Mouse (Mus musculus) left cerebral cortex, adult 18-20 months (tissue): ENCODE data around the gene Ly75. TPM values are rescaled to one million over a fixed set of nuclear protein-coding genes. Genes with fewer than 3 reads are reported as not detected.

Experiments used
- DNase-seq, 2 experiments: peaks; one replicate each; pipeline ENCODE4 v3.0.0; 2021 to 2022; ENCODE audit warnings: low spot score in 2 of 2, mixed read lengths in 1 of 2
- total RNA-seq, 2 experiments: library from RNA; stranded (reverse); gene quantifications; 2 replicates each; pipeline ENCODE4 v1.2.3; 2021

The Ly75 gene
- total RNA-seq, 2 experiments from 2014 or later = 0.56 to 0.63 TPM

DNA sequence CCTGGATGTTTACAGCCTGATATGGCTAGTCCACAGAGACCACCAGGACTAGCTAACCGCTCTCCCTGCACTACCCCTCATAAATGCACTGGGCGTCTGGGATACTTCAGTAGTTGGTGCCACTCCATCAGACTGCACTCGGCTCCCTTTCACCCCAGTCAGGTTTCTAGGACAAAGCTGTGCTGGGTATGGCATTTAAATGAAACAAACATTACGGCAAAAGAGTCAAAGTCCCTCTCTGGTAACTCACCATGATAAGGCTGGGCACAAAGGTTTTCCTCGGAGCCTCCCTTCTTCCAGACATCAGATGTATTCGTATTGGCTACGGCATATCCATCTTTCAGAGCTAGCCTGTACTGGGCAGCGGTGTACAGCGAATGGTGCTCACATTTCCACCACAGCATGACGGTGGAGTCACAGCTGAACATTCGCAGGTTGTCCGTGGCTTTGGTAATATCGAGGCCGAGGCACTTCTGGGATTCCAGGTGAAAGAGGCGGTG lies 7.4 kb downstream of the Ly75 start:
- DNase-seq = no peak

GRCm38 (mm10) chr2:60375126-60375525 lies 8.0 kb downstream of the Ly75 start:
- DNase-seq = no peak

DNA sequence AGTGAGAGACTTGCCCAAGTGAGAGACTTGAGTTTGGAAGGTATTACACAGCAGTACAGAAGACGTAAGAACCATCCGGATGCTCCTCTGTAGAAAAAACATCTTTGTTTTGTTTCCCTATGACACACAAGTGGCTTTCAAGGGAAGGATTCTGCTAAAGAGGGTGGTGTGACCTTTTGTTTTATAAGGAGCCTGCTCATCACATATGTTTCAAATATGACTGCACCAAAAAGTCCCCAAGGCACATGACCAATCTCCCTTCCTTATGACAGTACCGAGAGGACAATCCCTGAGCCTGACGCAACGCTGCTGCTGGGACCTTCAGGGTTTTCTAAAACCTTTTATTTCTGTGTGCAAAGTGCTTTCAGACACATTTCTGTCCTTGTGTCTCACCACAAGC lies 12.9 kb downstream of the Ly75 start:
- DNase-seq = no peak

DNA sequence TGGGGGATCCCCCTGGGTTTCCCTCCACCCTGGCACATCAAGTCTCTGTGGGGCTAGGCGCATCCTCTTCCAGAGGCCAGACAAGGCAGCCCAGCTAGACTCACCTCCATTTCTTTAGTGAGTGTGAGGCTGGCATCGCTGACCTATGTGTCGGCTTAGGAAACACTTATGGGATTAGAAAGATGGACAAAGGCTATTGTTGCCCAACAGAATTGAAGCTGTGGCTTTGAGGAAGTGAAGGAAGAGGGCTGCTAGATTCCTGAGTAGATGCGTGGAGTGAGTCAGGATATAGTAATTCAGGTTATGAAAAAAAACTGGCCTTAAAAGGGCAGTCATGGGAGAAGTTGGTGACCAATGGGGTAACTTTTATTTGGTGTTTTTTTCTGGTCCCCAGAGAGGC lies 13.6 kb downstream of the Ly75 start:
- DNase-seq = no peak

DNA sequence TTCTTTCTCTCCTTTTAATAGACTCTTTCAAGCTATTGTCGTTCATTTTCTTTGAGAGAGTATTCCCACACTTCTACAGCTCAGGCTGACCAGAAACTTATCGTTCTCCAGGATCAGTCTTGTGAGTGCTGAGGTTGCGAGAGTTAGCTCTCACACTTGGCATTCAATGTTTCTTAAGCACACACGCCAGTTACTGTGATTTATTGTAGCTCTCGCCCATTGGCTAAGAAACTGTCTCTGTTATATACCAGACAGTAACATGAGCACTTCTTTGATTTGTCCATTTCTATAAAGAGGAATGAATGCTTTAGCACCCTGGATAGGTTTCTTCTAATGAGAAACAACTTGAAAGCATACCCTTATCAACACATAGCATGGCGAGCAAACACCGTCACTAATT lies 15.2 kb downstream of the Ly75 start:
- no peak for DNase-seq

GRCm38 (mm10) chr2:60367204-60367603 lies 15.9 kb downstream of the Ly75 start:
- DNase-seq = no peak

GRCm38 (mm10) chr2:60365820-60366610 lies 17.1 kb downstream of the Ly75 start:
- DNase-seq = no peak

DNA sequence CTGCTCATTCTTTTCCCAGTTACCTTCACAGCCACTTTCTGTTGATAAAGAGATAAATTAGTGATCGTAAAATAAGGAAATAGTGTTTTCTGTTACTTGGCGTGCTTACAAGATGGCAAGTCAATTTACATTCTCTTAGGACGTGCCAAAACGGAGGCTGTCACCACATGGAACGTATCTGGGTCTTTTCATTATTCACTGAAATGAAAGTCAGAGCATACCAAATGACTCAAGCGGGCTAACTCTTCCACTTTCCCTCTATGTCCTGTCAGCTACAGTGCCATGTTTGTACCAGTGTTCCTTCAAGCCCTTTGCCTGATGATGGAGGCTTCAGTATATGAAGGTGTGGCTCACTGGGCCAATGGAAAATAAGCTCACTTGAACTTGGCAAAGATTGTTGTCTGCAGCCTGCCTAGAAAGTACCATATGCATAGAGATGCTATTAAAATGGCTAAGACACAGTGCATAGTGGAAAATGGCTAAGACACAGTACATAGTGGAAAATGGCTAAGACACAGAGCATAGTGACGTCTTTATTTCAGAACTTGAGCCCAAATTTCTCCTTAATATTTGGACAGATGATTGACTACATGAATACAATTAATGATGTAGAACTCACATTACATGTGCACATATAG lies 17.8 kb downstream of the Ly75 start:
- no peak for DNase-seq

- no peak for DNase-seq
These were observed 21.0 kb downstream of the Ly75 start for GRCm38 (mm10) chr2:60362146-60362545.

DNA sequence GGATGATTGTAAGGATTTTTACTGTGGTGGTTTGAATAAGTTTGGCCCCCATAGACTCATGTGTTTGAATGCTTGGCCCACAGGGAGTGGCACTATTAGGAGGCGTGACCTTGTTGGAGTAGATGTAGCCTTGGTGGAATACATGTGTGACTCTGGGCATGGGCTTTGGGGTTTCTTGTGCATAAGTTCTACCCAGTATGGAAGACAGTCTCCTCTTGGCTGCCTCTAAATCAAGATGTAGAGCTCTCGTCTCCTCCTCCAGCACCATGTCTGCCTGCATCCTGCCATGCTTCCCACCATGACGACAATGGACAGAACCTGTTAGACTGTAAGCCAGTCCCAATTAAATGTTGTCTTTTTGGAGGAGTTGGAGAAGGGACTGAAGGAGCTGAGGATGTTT lies 23.3 kb downstream of the Ly75 start:
- no peak for DNase-seq

DNA sequence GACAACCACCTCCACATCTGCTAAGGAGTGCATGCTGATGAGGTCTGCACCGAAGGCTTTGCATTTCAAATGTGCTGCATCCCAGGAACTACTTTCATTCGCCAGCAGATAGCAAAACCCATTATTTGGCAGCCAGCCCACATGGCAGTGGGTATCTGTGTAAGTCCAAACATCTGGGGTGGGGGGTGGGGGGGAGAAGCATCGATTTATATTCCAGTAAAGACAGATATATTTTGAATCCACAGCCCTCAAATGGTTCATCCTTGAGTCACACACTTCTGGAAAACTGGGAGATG lies 27.8 kb downstream of the Ly75 start:
- peak; percentile 4 to 13 for DNase-seq

DNA sequence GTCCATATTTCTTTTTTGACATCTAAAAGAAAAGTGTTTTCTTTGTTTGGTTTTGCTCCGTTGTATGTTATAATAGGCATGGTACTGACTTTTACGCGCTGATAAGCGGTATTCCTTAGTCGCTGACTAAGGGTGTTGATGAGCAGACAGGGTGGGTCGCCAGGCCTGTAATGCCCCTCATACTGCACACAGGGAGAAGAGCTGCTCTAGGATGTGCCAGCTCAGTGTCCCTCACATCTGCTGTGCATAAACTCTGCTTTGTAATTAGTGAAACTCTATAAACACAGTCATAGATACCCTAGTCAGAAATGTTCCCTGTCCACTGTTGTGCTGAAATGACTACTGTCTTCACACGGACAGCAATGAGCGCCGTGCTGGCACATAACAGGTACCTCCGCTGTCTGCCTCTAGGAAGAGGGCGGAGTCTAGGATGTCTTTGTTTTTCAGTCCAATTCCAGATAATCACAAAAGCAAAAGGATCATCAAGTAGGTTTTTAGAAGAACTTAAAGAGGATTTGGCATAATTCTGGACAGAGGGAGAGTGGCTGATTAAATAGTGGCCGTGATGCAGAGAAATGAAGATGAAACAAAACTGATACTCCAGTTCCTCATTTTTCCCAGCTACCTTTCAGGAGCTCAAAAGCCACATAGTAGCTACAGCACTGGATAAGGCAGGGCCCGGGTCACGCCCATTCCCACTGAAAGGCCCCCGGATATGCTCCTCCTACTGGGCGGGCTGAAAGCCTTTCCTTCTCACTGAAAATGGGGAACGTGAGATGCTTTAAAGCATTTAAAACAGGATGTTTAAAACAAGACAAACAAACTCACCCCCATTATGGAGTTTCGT lies 28.3 kb downstream of the Ly75 start:
- DNase-seq = no peak

DNA sequence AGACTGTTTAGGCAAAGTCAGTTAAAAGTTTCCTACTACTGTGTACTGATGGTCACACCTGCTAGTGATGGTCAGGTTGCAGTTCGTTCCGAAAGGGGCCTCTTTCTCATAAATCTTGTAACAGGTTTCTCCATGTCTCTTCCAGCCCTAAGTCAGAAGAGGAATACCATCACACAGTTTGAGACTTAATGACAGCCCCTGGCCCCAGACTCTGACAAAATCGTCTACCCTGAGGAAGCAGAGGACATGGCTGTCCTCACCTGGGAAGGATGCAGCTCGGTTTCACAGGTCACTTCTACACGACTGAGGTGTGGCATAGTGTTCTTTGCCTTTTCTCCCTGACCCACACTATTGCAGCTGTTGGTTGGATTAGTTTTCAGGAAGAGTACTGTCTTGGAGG lies 30.8 kb downstream of the Ly75 start:
- no peak for DNase-seq

- no peak for DNase-seq
These were observed 31.3 kb downstream of the Ly75 start for GRCm38 (mm10) chr2:60351781-60352180.

DNA sequence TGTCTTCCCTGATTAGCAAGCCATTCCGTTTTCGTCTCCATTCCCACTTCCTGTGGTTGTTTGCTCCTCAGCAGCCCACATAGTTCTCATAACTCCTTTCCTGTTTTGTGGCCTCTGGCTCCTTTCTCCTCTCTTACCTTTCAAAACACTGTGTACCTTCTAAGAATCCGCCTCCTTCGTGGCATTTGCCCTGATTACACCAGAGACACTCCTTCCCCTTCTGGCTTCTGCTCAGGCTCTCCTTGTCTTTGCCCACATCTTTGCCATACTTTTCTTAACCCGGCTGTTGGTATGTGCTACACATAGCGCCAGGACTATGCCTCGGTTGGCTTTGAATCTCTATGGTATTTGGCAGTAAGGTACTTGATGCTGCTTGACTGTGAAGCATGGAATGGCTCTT lies 35.2 kb downstream of the Ly75 start:
- no peak for DNase-seq

DNA sequence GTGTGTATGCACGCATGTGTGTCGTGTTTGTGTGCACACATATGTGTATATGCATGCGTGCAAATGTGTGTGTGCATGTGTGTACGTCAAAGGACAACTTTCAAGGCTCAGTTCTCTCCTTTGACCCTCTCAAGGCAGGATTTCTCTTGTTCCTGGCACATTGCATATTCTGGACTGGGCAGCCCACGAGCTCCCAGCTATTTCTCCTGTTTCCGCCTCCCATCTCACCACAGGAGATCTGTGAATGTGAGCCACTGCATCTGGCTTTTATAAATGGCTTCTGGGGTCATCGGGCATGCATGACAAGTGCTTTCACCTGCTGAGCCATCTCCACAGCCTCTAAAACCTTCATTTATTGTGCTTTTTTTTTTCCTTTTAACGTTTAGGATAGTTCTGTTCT lies 36.6 kb downstream of the Ly75 start:
- no peak for DNase-seq

DNA sequence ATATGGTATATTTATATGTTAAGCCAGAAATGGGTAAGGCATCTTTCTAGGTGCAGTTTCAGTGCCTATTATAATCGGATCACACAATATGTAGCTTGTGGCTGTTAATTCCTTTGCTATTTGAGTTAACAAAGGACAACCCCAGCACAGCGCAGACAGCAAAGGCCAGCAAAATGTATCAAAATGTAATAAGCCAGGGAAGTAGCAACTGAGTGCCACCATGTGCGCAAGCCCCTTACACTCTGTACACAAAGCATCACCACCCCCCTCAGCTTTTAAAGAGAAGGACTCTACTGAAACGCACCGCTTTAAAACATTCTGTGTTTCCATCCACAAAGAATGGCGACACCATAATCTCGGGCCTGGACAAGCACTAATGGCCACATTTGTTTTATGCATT lies 37.4 kb downstream of the Ly75 start:
- DNase-seq = no peak

GRCm38 (mm10) chr2:60343607-60344289 lies 39.4 kb downstream of the Ly75 start:
- no peak for DNase-seq

GRCm38 (mm10) chr2:60342107-60342880 lies 40.8 kb downstream of the Ly75 start:
- no peak for DNase-seq

GRCm38 (mm10) chr2:60337937-60338336 lies 45.2 kb downstream of the Ly75 start:
- no peak for DNase-seq

- no peak for DNase-seq
These were observed 54.5 kb downstream of the Ly75 start for GRCm38 (mm10) chr2:60328641-60329040.
